Mouse (Mus musculus) telencephalon, adult 2 months (tissue): ENCODE data around the gene Tfap2e.

Experiments
- DNase-seq: peaks from one replicate; pipeline ENCODE4 v3.0.0-alpha.2; 2011; ENCODE audit warnings: low read depth, low spot score

The Tfap2e gene

DNA sequence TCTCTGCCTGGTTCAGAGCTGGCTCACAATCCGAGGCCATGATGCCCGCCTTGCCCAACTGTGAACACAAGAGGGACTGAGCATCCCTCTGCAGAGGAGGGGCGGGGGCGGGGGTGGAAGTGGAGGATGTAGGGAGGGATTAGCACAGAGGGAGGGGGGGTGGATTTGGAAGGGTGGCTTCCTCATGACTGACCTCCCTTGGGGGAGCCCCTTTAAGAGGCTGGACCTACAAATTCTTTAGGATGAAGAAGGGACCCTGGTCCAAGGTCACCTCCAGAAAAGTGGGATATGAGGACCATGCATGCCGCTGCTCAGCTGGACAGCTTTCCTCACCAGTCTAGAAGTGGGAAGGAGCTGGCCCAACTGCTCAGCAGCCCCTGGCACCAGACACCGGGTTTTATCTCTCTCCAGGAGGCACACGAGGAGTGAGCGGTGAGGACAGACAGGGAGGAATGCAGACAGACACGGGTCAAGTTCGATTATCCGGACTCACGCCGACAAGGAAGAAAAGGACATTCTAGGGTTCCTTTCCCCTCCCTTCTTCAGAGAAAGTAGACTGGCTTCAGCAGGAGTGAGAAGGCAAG, 16.1 kb upstream of the Tfap2e start:
- no peak for DNase-seq

DNA sequence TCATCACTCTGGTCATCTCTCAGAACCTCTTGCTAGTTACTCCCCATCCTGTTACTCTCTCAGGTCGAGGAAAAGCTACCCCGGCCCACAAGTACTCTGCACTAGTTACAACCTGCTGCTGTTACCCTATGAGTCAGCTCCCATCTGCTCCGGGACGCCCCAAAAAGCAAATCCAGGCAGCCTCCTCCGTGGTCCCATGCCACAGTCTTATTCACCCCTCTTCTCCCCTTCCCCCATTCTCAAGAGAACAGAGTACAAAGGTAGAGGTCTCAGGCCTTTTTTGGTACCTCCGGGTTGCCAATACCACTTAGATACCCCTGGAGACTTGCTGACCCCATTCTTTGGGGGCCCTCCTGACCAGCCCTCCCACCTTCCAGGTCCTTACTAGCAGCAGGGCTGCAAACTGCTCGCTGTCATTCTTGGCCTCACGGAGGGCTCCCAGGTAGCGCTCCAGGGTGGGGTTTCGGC, 15.6 kb upstream of the Tfap2e start:
- no peak for DNase-seq

DNA sequence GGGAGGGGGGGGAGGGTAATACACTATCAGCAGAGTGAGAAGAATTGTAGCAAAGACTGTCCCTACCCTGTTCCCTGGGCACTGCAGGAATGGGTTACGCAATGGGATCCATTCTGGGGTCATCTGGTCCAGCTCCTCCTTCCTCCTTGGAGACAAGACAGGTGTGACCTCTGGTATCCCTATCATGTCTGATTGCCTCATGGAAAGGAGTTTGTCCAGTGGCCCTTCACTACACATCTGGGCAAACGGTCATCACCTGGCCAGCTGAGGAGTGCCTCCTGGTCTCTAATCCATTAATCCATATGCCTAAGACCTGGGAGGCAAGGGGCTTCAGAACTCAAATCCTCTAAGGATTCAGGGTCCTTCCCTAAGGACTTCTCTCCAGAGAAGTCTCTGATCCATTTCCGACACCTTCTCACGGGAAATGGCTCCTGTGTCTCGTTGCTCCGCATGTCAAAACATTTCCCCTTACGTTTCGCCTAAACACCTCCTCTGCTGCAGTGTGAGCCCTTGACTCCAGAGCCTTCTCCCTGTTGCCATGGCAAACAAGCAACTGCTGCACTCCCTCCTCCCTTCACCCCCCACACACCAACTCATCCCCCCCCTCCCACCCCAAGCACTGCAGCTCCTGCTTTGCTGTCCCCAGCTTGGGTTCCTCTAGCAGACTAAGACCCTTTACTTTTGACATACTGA, 15.0 kb upstream of the Tfap2e start:
- DNase-seq, result no peak

DNA sequence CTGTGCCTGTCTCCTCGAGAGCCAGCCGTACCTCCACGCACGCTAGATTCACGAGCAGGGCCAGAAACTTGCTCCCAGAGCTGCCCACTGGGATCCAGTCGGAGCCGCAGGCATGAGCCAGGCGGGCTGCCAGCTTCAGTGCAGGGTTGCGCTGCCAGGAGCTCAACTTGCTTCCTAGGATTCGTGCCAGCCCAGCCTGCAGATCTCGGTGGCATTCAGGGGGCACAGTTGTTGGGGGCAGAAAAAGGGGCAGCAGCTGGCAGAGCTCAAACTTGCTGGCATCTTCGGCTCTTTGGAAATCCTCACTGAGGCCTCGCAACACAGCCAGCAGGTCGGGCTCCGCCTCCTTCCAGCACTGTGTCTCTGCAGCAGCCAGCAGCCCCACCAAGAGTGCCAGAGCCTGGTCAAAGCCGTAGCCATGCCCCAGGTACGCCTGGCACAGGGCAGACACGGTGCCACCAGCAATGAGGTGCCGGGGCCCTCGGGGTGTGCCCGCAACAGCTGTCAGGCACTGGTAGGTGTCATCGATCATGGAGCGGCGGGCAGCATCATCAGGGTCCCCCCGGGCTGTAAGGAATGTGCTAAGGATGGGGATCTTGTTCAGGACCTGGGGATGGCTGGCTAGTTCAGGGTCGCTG, 14.1 kb upstream of the Tfap2e start:
- DNase-seq, result no peak

DNA sequence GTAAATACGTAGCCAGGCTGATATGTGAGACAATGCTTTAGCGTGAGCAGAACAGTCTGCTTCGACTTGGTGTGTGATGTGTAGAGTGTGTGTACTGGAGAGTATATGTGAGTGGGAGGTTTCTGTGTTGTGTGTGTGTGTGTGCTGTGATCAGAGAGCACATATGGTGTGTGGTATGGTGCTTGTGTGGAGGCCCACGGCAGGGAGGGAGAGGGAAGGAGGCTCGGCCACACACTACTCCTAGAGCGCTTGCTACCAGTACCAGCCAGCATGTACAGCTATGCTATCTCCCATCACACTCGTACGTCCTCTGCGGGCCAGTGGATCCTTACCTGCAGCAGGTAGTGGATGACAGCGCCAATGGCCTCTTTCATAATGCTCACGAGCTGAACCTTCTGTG, 13.5 kb upstream of the Tfap2e start:
- DNase-seq, result no peak

DNA sequence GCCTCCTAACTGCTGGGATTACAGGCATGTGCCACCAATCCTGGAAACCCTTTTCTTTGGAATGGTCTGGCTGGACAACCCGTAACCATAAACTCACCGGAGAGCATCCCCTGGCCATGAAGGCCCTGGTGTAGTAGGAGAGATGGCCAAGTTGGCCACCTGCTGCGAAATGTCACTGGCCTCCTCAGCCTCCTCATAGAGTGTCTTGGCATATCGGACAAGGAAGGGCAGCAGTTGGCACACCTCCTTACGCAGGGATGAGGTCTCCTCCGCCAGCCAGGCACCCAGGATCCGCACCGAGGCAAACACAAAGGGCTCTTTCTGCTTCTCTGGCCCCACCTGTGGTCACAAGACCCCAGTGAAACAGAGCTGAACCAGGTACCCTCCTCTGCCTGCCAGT, 12.3 kb upstream of the Tfap2e start:
- DNase-seq, result no peak

DNA sequence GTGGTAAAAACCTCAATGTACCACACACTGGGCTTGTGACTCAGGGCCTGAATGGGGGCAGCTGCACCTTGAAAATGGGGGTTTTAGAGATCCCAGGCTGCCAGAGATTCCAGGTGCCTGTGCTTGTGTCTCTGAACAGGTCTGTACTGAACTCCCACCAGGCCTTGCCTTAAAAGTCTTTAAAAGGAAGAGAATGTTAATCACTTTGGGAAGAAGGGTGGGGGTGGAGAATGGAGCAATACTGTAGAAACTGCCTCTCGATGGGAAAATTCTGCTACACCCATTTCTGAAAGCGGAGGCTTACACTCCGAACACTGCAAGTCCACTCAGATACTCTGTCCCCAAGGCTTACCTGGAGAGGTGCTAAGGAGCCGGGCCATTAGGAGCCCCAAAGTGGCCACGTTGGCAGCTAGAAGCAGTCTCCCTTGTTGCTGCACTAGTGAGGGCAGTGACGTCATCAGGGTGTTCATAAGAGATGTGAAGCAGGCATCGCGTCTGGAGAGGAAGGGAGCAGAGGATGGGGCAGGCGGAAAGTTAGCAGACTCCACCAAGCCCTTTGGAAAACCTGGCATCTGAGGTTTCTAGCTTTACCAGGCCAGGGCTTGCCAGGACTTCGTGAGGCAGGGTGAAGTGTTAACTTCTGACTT, 10.3 kb upstream of the Tfap2e start:
- DNase-seq, result no peak

DNA sequence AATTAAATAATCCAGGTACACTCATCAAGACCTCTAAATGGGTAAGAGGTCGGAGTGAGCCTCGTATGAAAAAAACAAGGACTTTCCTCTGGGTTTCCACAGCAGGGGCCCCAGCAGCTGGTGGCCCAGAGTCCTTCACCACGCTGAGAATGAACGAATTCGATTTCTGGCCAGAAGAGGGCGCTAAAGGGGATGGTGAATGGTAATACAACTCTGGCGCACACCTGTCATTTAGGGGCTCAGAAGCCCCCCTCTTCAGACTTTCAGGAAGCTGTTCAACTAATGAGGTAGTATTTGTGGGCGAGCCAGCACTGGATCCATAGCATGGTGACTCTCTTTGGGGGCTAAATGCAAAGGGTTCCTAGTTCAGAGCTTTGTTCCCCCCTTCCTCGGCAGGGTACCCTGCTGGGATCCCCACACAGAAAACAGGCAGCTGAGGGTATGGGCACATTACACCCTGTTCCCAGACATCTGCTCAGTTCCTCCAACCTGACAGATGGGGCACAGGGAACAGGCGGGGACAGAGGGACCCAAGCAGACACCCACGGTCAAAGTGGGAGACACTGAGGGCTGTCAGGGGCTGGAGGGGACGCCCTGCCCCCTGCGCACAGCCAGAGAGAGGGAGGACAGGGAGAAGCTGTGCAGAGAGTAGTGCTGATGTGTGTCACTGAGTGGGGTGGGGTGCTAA, 9.6 kb upstream of the Tfap2e start:
- DNase-seq, result no peak

DNA sequence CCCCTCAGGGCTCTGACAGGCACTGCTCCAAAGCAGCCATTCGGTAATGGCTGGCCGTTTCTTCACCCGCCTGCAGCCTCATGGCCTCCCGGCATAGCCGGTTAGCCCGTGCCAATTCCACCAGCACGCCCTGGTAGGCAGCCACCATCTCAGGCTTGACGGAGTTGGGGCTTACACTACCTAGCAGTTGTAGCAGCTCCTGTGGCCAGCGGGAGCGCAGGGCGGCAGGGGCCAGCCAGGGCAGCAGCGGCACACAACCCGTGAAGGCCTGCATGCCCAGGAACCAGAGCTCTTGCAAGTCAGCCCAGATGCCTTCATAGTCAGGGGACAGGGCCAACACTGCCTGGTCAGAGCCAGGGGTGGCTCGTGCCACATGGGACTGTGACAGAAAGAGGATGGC, 8.8 kb upstream of the Tfap2e start:
- DNase-seq, result no peak

DNA sequence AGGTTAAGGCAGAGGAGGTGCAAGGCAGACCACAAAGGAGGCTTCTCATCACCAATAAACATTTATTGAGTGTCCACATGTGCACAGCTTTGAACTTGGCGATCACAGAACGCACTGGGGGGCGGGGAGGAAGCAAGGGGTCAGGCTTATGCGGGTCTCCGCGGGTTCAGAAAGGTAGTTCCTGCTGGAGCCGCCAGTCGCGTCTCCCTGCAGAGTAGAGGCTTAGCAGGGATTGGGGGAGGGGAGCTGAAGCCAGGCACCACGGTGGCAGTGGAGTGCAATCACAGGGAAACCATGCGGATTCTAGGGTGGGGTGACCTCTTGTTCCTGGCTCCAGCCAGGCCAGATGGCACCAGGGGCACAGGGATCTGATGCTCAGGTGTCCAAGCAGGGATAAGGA, 7.7 kb upstream of the Tfap2e start:
- DNase-seq, result no peak

DNA sequence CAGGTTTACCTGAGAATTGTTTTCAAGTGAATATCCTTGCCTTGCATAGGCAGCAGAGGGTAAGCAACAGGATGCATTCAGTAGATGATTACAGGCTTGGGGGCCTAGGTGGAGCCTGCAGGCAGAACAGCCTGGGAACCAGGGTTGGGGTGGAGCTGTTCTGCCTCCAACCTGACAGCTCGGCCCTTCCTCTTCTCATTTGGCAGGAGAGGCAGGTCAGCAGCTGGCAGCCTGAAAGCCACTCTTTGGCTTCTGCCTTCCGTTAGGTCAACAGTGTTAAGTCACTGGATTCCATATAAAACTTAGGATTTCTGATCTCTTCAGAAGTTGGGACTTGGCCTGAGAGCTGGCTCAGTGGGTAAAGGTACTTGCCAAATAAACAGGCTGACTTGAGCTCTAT, 6.9 kb upstream of the Tfap2e start:
- no peak for DNase-seq

DNA sequence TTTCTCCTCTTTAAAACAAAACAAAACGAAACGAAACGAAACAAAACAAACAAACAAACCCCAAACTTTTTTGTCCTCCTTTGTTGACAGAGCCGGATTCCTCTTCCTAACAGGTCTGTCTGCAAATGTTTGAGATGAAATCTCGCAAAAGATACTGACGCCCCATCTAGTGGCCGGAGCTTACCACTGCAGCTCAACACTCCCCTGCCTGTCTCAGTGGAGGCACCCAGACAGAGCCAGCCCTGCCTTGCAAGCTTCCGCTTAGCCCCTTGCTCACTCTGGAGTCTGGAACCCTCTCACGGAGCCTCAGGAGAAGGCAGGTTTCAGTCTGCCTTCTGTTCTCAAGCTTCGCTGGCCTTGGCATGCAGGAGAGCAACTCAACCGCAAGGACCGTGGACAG, 5.4 kb upstream of the Tfap2e start:
- no peak for DNase-seq

DNA sequence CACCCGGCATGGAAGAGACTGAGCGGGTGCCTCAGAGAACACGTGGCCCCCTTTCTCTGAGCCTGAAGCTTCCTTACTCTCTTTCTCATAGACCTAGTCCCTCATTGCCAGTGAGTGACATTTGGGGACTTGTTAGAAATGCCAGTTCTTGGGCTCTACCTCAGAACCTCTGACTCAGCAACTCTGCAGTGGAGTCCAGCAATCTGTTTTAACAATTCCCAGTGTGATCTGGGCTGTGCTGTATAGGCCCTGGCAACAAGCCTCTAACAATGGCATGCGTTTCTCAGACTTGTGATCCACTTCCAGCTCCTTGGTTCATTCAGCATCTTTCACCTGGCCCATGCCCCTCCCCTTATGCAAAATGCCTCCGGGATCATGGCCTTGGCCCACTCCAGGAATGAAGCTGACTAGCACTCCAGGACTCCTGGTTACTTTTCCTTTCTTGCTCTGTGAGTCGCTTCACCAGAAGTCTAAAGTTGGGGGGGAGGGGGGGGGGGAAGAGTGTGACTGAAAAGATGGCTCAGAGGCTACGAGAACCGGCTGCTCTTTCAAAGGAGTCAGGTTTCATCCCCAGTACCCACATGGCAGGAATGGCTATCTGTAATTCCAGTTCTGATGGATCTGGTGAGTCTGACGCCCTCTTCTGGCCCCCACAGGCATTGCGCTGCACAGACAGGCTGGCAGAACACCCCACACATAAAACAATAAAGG, 4.1 kb upstream of the Tfap2e start:
- no peak for DNase-seq

DNA sequence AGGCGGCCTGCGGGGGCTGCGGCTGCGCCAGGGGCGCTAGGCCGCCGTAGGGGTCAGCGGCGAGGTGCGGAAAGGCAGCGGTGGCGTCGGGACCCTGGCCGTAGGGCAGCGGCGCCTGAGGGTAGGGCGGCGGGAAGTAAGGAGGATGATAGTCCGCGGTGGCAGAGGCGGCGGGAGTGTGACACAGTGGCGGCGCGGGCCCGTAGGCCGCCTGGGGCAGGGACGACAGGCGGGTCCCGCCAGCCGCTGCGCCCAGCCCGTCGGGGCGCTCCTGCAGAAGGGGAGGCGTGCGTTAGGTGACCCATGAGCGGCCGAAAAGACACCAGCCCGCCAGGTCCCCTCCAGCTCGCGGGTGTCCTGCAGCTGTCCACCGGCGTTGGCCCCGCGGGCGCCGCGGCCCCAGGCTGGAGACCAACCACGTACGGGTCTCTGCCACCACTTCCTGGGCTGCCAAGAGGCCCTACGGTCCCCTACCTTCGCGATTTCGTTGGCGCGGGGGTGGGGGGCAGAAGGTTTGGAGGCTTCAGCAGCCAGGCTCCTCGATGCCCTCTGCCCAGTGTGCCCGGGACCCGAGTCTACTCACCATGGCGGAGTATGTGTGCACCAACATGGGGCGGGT, 549 bp downstream of the Tfap2e start:
- DNase-seq, result no peak

DNA sequence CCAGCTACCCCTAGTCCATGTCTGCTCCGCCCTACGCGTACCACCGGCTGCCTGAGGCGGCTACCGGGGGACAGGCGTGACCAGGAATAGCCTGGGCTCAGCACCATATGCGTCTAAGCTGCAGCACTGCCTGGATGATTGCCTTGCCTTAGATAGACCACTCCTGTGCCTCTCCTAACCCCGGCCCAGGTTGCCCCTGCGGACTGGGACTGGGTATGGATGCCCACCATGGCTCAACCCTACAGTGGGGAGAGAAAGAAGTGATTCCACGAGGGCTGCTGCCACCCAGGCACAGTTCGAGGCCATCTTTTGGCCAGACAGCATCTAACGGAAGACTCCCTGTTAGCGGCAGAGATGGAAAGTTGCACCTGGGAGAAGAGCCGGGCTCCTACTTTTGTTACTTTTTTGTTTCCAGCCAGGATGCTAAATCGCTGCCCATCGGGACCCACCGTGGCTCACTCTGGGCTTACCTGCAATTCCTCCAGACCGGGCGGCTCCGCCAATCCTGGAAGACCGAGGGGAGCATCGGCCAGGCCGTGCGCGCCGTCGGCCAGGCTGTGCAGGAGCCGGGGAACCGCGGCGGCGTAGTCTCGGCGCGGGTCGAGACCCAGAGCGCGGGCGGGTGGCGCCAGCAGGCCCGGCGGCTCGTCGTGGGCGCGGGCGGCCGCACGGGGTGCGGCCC, 1.2 kb downstream of the Tfap2e start:
- no peak for DNase-seq

DNA sequence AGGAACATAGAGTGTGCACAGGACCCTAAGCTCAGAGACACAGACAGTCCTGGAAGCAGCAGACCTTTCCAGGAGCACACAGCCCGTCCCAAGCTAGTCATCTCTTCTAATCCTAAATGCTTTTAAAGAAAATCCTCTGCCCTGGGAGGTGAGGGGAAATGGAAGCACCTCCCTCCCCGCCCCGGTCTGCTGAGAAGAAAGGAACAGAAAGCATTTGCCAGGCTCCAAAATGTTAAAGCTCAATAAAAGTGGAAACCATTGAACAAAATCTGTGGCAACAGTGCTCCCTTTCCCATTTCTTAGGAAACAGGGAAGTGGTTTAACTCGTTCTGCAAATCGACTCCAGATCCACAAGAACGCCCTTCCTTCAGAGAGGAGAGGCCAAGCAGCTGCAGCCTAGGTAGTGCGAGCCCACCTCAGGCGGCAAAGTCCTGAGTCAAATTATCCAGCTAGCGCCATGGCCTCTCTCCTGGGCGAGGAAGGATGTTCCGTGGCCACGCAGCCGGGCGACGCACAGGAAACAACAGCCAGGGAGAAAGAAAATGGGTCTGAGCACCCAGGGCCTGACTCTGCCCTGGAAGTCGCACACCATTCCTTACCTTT, 1.9 kb downstream of the Tfap2e start:
- DNase-seq, result no peak

DNA sequence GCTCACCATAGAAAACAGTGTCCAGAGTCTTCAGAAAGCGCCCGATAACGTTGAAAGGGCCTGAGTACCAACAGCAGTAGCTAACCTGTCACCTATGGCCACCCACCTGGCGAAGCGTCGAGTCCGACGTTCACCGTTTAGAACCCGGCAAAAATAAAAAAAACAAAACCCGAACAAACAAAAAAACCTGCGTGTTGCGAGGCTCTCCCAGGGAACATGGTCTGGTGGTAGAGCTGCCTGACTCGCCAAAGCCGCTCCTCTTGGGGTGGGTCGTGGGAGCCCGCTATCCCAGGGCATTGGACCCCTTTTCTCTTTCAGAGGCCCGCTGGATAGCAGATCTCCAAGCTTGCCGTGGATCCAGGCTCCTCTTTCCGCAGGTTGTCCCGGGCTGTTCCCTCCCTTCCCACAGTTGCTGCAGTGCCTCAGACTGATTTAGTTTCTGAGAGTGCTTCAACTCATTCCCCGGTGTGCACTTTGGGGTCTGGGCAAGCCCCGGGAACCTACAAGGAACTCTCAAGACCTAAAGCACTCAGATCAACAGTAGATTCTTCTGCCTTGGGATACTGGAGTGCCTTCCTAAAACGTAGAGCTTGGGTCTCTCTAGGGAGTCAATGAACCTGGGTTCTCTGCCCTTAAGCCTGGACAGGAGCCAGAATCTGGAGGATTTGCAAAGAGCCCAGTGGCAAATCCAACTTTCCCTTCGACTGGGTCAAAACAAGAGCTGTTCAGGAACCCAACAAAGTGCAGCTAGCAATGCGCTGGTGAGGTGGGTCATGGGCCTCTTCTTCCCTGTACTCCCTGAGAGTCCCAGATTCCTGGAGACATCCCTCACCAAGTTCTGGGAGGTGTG, 3.3 kb downstream of the Tfap2e start:
- no peak for DNase-seq

DNA sequence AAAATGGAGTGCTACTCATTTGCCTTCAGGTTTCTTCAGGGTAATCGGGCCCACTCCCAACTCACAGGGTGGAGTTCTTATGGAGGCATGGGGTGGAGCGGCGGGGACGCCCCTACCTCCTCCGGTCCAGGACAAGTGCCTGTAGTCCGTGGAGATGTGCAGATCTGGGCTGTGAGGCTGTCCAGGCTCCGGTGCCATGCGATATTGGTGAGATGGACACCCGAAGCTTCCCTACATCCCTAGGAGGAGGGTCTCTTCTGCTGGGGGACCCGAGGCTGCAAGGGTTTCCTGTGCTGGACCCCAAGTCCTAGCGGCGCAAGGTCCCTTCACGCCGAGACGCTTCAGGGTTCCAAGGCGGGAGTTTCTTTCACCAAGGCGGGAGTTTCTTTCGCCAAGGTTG, 3.9 kb downstream of the Tfap2e start:
- no peak for DNase-seq

DNA sequence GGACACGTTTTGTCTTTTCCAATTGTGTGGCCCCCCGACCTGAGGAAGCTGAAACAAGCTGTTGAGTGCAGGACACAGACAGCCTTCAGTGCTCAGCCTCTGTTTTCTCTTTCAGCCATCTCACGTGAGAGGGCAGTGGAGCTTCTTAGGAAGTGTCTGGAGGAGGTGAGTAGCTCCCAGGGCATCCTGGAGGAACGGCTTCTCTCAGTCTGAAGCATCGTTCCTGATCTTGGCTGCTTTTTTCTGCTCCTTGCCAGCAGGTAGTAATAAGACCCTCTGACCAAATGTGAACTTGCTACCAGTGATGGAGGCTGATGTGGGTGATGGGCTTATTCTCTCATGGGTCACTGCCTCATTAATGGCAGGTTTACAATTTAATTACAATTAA, 28.6 kb downstream of the Tfap2e start:
- no peak for DNase-seq
